Mouse (Mus musculus): Measurements from ENCODE around the gene Etnppl. TPM values are rescaled to one million over a fixed set of nuclear protein-coding genes. Genes with fewer than 3 reads are reported as not detected.

The Etnppl gene
- polyA plus RNA-seq, 1 experiment, result 0.72 TPM

DNA sequence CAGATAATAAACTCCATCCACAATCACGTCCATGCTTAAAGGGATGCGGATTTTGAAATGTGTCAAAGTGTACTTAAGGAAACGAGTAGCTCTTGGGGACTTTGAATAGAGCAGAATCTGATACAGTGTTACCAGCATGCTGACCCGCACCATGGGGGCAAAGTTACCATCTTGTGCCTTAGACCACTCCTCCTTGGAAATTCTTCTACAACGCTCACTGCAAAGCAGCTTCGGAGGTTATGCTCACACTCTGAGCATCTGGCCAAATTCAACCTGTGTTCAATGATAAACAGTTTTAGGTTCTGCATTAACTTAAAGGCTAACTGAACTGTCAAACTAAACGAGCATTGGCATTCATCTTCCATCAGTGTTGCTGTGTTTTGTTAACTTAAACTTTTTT, 33.2 kb upstream of the Etnppl start:
- Histone ChIP-seq H3K4me3 (replicated peaks; ENCODE audit: control insufficient read depth, low read depth, low read length) (no peak overlapping the region), H3K27ac (ENCODE audit: control insufficient read depth, insufficient read depth, low read depth, low read length, poor library complexity) (no peak overlapping the region), H3K4me1 (ENCODE audit: control insufficient read depth, insufficient read depth, low read length) (no peaks in the 10 kb centered on the region)
- TF ChIP-seq CTCF (IDR thresholded peaks at IDR 0.05; ENCODE audit: control insufficient read depth, insufficient read depth, low read length) (no peak), POLR2A (IDR thresholded peaks at IDR 0.05; ENCODE audit: borderline replicate concordance, control insufficient read depth, low read depth, low read length) (no peak)
- WGBS, result 82% methylated on average over 7 of the region's 7 CpGs

DNA sequence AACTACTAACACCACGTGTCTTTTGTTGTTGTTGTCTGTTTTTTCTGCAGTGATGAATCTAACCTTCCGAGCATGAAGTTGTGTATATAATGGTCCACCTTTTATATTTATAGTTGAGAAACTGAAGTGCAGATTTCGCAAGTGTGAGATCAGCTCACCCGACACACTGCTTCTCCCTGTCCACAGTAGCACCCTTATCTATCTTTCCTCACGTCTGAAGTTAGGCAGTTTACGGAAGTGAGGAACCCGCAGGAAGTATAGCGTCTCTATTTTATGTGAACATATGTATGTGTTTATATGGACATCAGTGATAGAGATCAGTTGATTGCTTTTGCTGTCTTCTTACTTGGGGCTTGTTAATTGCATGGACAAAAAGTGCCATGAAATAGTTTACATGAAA, 22.2 kb upstream of the Etnppl start:
- no peak for TF ChIP-seq CTCF (IDR thresholded peaks at IDR 0.05; ENCODE audit: control insufficient read depth, insufficient read depth, low read length)
- TF ChIP-seq POLR2A (IDR thresholded peaks at IDR 0.05; ENCODE audit: borderline replicate concordance, control insufficient read depth, low read depth, low read length), result no peak
- Histone ChIP-seq H3K4me1 (ENCODE audit: control insufficient read depth, insufficient read depth, low read length) (no peaks in the 10 kb centered on the region), H3K27ac (ENCODE audit: control insufficient read depth, insufficient read depth, low read depth, low read length, poor library complexity) (no peak overlapping the region), H3K4me3 (replicated peaks; ENCODE audit: control insufficient read depth, low read depth, low read length) (no peak overlapping the region)
- 63% methylated on average over 8 of the region's 8 CpGs for WGBS

DNA sequence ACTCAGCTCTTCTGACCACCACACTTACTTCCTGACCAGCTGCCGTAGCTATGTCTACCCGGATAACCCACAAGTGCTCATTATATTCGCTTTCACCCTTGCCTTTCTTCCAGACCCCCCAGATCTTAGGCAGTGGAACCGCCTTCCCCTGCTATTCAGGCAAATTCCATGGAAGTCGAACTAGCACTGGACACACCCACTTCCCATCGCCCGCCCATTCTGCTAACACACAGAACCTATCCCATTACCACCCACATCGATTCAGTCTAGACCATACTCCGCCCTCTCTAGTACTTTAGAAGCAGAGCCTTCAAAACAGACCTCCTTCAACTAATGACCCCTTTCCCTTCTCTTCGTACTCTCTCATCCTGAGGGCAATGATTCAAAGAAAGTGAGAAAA, 15.8 kb upstream of the Etnppl start:
- 67% methylated on average over 10 of the region's 10 CpGs for WGBS
- TF ChIP-seq POLR2A (IDR thresholded peaks at IDR 0.05; ENCODE audit: borderline replicate concordance, control insufficient read depth, low read depth, low read length) (no peak), CTCF (IDR thresholded peaks at IDR 0.05; ENCODE audit: control insufficient read depth, insufficient read depth, low read length) (no peak)
- H3K4me1 ChIP-seq (ENCODE audit: control insufficient read depth, insufficient read depth, low read length), result no peaks in the 10 kb centered on the region
- H3K27ac ChIP-seq (ENCODE audit: control insufficient read depth, insufficient read depth, low read depth, low read length, poor library complexity), result no peak overlapping the region
- no peak overlapping the region for H3K4me3 ChIP-seq (replicated peaks; ENCODE audit: control insufficient read depth, low read depth, low read length)

DNA sequence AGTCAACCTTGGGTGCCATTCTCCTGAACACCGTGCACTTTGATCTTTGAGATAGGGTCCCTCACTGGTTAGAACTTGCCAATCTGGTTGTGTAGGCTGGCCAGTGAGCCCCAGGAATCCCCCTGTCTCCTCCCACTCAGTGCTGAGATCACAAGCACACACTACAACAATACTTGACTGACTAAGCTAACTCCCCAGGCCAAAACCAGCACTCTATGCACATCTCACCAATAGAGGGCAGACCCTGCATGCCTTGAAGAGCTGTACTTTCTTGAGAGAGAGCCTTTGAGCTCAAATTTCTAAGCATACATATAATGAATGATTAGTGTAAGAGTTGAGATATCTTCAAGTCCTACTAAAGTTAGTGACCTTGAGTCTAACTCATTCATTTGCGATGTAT, 9.3 kb upstream of the Etnppl start:
- H3K4me3 ChIP-seq (replicated peaks; ENCODE audit: control insufficient read depth, low read depth, low read length), result no peak overlapping the region
- WGBS, result 78% methylated on average over 2 of the region's 2 CpGs
- no peak for TF ChIP-seq CTCF (IDR thresholded peaks at IDR 0.05; ENCODE audit: control insufficient read depth, insufficient read depth, low read length)
- no peak for TF ChIP-seq POLR2A (IDR thresholded peaks at IDR 0.05; ENCODE audit: borderline replicate concordance, control insufficient read depth, low read depth, low read length)
- H3K27ac ChIP-seq (ENCODE audit: control insufficient read depth, insufficient read depth, low read depth, low read length, poor library complexity), result no peak overlapping the region
- no peaks in the 10 kb centered on the region for H3K4me1 ChIP-seq (ENCODE audit: control insufficient read depth, insufficient read depth, low read length)

DNA sequence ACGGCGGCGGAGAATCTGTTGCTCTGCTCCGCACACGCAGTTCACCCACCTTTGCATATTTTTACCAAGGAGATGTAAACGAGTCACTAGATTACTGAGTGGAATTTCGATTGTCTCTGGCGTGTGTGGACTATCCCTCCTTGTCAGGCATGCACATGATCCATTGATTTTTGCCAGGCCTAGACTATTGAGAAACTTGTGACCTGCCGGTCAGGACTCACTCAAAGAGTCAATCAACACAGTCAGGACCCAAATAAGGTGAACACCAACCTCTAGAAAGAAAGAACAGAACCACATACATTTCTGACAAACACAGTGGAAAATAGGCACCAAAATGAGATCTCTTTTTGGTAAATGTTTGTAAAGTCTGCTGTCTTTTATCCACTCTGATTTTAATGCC, 2.8 kb upstream of the Etnppl start:
- H3K27ac ChIP-seq (ENCODE audit: control insufficient read depth, insufficient read depth, low read depth, low read length, poor library complexity), result no peak overlapping the region
- TF ChIP-seq POLR2A (IDR thresholded peaks at IDR 0.05; ENCODE audit: borderline replicate concordance, control insufficient read depth, low read depth, low read length), result no peak
- TF ChIP-seq CTCF (IDR thresholded peaks at IDR 0.05; ENCODE audit: control insufficient read depth, insufficient read depth, low read length), result no peak
- 86% methylated on average over 9 of the region's 9 CpGs for WGBS

DNA sequence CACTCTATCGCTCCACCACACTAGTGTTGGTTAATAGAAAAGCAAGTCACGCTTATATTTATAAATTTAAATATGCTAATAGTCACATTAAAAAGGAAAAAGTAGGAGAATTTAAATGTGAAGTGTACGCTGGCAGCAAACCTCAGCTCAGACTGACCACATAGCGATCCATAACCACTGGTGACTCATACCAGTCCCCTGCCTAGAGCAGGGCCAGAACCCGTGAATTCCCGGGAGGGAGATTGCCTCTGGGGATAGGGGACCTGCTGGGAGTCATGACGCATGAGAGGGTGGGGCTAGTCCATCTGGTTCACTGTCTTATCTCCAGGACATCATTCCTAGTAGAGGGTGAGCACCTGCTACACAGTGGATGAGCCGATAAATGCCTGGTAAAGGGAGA, 1.6 kb upstream of the Etnppl start:
- 65% methylated on average over 8 of the region's 8 CpGs for WGBS
- H3K27ac ChIP-seq (ENCODE audit: control insufficient read depth, insufficient read depth, low read depth, low read length, poor library complexity), result no peak overlapping the region
- no peak overlapping the region for H3K4me3 ChIP-seq (replicated peaks; ENCODE audit: control insufficient read depth, low read depth, low read length)
- H3K4me1 ChIP-seq (ENCODE audit: control insufficient read depth, insufficient read depth, low read length), result no peaks in the 10 kb centered on the region
- TF ChIP-seq CTCF (IDR thresholded peaks at IDR 0.05; ENCODE audit: control insufficient read depth, insufficient read depth, low read length), result no peak
- no peak for TF ChIP-seq POLR2A (IDR thresholded peaks at IDR 0.05; ENCODE audit: borderline replicate concordance, control insufficient read depth, low read depth, low read length)

More for the DNA sequence above, 2.8 kb upstream of the Etnppl start:
- Histone ChIP-seq H3K4me1 (ENCODE audit: control insufficient read depth, insufficient read depth, low read length) (no peaks in the 10 kb centered on the region), H3K4me3 (replicated peaks; ENCODE audit: control insufficient read depth, low read depth, low read length) (no peak overlapping the region)

DNA sequence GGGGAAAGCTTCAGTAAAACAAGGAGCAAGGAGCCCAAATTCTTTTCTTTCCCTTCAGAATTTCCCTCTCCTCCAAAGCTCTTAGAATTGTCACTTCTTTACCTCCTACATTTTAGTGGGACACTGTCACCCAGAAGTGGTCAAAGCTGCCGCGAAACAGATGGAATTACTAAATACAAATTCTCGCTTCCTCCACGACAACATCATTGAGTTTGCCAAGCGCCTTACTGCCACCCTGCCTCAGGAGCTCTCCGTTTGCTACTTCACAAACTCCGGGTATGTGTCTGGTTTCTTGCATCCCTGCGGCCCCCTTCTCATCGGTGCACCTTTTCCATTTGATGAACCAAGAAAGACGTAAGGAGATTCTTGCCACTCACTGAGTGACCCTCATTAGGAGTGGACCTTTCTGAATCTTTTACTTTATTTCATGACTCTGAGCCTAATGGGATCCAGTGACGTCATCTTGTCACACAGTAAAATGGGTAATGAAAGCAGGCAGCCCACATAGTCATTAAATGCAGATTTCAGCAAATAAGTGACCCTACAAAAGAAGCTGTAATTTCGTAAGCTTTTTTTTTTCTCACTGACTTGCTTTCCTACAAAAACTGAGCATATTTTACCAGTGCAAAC, 3.4 kb downstream of the Etnppl start:
- Histone ChIP-seq H3K4me1 (ENCODE audit: control insufficient read depth, insufficient read depth, low read length) (no peaks in the 10 kb centered on the region), H3K4me3 (replicated peaks; ENCODE audit: control insufficient read depth, low read depth, low read length) (no peak overlapping the region), H3K27ac (ENCODE audit: control insufficient read depth, insufficient read depth, low read depth, low read length, poor library complexity) (no peak overlapping the region)
- no peak for TF ChIP-seq CTCF (IDR thresholded peaks at IDR 0.05; ENCODE audit: control insufficient read depth, insufficient read depth, low read length)
- TF ChIP-seq POLR2A (IDR thresholded peaks at IDR 0.05; ENCODE audit: borderline replicate concordance, control insufficient read depth, low read depth, low read length), result no peak
- 71% methylated on average over 12 of the region's 12 CpGs for WGBS

DNA sequence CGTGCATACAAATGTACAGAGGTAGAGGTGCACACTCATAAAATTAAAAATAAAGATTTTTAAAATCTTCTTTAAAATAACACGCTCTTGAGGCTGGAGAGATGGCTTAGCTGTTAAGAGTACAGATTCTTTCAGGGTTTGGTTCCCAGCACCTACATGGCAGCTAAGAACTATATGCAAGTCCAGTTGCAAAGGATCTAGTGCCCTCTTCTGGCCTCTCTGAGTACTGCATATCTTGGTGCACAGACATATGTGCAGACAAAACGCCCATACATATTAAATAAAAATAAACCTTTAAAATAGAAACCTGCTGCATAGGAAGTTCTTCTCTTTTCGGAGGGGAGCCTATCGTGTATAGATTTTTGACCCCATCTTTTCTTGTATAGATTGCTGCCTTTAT, 11.1 kb downstream of the Etnppl start:
- WGBS, result 77% methylated on average over 5 of the region's 5 CpGs

DNA sequence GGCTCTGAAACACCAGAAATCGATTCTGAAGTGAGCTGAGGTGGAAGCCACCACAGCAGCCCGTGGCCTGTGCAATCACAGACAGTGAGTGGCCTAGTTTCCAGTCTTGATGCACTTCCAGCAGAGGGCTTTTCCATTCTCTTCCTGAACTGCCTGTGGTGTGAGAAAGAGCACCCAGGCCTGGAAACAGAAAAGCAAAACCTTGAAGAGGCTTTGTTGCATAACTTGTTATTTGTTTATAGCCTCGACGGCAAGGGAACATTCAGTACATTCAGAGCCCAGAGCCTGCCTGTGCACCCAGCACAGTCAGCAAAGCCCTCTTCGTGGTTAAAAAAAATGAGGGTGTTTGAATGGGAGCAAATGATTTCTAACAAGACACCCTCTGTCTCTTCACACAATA, 16.6 kb downstream of the Etnppl start:
- no peak overlapping the region for H3K4me3 ChIP-seq (replicated peaks; ENCODE audit: control insufficient read depth, low read depth, low read length)
- TF ChIP-seq CTCF (IDR thresholded peaks at IDR 0.05; ENCODE audit: control insufficient read depth, insufficient read depth, low read length) (no peak), POLR2A (IDR thresholded peaks at IDR 0.05; ENCODE audit: borderline replicate concordance, control insufficient read depth, low read depth, low read length) (no peak)
- no peak overlapping the region for H3K27ac ChIP-seq (ENCODE audit: control insufficient read depth, insufficient read depth, low read depth, low read length, poor library complexity)

More for the DNA sequence above, 11.1 kb downstream of the Etnppl start:
- Histone ChIP-seq H3K4me3 (replicated peaks; ENCODE audit: control insufficient read depth, low read depth, low read length) (no peak overlapping the region), H3K4me1 (ENCODE audit: control insufficient read depth, insufficient read depth, low read length) (no peaks in the 10 kb centered on the region), H3K27ac (ENCODE audit: control insufficient read depth, insufficient read depth, low read depth, low read length, poor library complexity) (no peak overlapping the region)
- TF ChIP-seq CTCF (IDR thresholded peaks at IDR 0.05; ENCODE audit: control insufficient read depth, insufficient read depth, low read length) (no peak), POLR2A (IDR thresholded peaks at IDR 0.05; ENCODE audit: borderline replicate concordance, control insufficient read depth, low read depth, low read length) (no peak)

More for the DNA sequence above, 16.6 kb downstream of the Etnppl start:
- WGBS, result 67% methylated on average over 5 of the region's 5 CpGs
- H3K4me1 ChIP-seq (ENCODE audit: control insufficient read depth, insufficient read depth, low read length), result no peaks in the 10 kb centered on the region

Data from bone marrow, adult 2 months (tissue).